In the genomic region with DNA sequence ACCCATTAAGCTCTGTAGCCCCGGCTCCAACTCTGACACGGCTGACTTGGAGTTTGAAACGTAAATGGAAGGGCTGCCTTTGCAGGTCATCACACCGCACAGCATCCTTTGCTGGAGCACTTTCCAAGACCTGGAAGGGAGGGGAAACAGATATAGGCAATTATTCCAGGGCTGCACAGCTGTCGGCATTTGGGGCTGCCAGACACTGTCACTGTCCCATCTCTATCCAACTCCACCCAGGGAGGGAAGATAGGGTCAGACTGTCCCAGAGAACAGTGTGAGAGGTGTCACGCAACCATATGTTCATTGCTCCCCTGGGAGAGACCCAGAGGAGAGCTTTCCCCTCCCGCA, we compare ENCODE assay signal across 9 mouse cellular contexts.
DNase-seq lines count a peak whose midpoint lies in the region; ATAC-seq and TF ChIP-seq lines count a peak whose summit lies in the region.
"Had no signal": no experiment of that assay in that cellular context is flagged by ENCODE, and none has a peak within 500 bp of the region (broad histone marks: within the 10 kb centered on the region; RNA-seq: fewer than 3 reads in every experiment).

No protein-coding gene starts in this region.

- TF ChIP-seq EP300 in lung, postnatal 0 days (IDR thresholded peaks at IDR 0.05) = no peak
- TF ChIP-seq EP300 in stomach, postnatal 0 days (optimal IDR thresholded peaks at IDR 0.05) = no peak

- no peaks in the 10 kb centered on the region for H3K36me3 ChIP-seq in lung, postnatal 0 days (ENCODE audit: insufficient read depth, low read length)
- no peaks in the 10 kb centered on the region for H3K36me3 ChIP-seq in limb, embryonic 13.5 days
- no peaks in the 10 kb centered on the region for H3K36me3 ChIP-seq in stomach, postnatal 0 days (ENCODE audit: control insufficient read depth, insufficient read depth, low read length)
- H3K36me3 ChIP-seq: liver, embryonic 13.5 days had no signal

- H3K27ac ChIP-seq in lung, postnatal 0 days (ENCODE audit: low read length) = no peak overlapping the region
- H3K27ac ChIP-seq in limb, embryonic 13.5 days = no peak overlapping the region
- no peak overlapping the region for H3K27ac ChIP-seq in stomach, postnatal 0 days (replicated peaks)
- H3K27ac ChIP-seq: liver, embryonic 13.5 days had no signal

- DNase-seq in frontal cortex, postnatal 14 days (ENCODE audit: low spot score in 2 of 2) = no peak
- DNase-seq in lung, postnatal 0 days (ENCODE audit: low spot score) = no peak
- no peak for DNase-seq in lung, postnatal 25 days (ENCODE audit: low spot score)
- DNase-seq in stomach, postnatal 0 days (ENCODE audit: low spot score) = no peak
- no peak for DNase-seq in ovary, adult 18-20 months (ENCODE audit: low spot score)
- no peak for DNase-seq in ovary, postnatal 14 days (ENCODE audit: low spot score)
- DNase-seq: liver, embryonic 13.5 days had no signal

- TF ChIP-seq CTCF in lung, postnatal 0 days (IDR thresholded peaks at IDR 0.05) = no peak
- no peak for TF ChIP-seq CTCF in stomach, postnatal 0 days (IDR thresholded peaks at IDR 0.05; ENCODE audit: low read depth)

- H3K4me1 ChIP-seq in lung, postnatal 0 days (ENCODE audit: insufficient read depth, low read depth, low read length) = no peaks in the 10 kb centered on the region
- peaks cover 35% of the 10 kb centered on the region for H3K4me1 ChIP-seq in limb, embryonic 13.5 days
- H3K4me1 ChIP-seq in stomach, postnatal 0 days (replicated peaks; ENCODE audit: control insufficient read depth, insufficient read depth) = no peaks in the 10 kb centered on the region
- H3K4me1 ChIP-seq: liver, embryonic 13.5 days had no signal

- peak overlapping the region; percentile 20; the same call in 1 of the 2 replicates for H3K4me2 ChIP-seq in lung, postnatal 0 days (replicated peaks; ENCODE audit: low read depth, low read length)
- peak overlapping the region; percentile 60 for H3K4me2 ChIP-seq in limb, embryonic 13.5 days (replicated peaks)
- peak overlapping the region; percentile 25 for H3K4me2 ChIP-seq in stomach, postnatal 0 days (replicated peaks; ENCODE audit: low read depth)
- H3K4me2 ChIP-seq: liver, embryonic 13.5 days had no signal

- no peaks in the 10 kb centered on the region for H3K27me3 ChIP-seq in lung, postnatal 0 days (replicated peaks; ENCODE audit: insufficient read depth, low read length)
- H3K27me3 ChIP-seq in limb, embryonic 13.5 days = 0 out of 2 replicates have a peak, but pooled peaks cover 1% of the 10 kb centered on the region
- no peaks in the 10 kb centered on the region for H3K27me3 ChIP-seq in stomach, postnatal 0 days (ENCODE audit: control insufficient read depth, insufficient read depth, low read length)
- H3K27me3 ChIP-seq: liver, embryonic 13.5 days had no signal

- no peak overlapping the region for H3K9ac ChIP-seq in lung, postnatal 0 days (replicated peaks; ENCODE audit: low read depth)
- peak overlapping the region; percentile 31; the same call in 1 of the 2 replicates for H3K9ac ChIP-seq in limb, embryonic 13.5 days
- H3K9ac ChIP-seq in stomach, postnatal 0 days (ENCODE audit: low read length) = no peak overlapping the region
- H3K9ac ChIP-seq: liver, embryonic 13.5 days had no signal

- H3K9me3 ChIP-seq in lung, postnatal 0 days (ENCODE audit: low read length) = no peaks in the 10 kb centered on the region
- no peaks in the 10 kb centered on the region for H3K9me3 ChIP-seq in limb, embryonic 13.5 days
- H3K9me3 ChIP-seq in stomach, postnatal 0 days (ENCODE audit: control insufficient read depth, low read length) = no peaks in the 10 kb centered on the region
- H3K9me3 ChIP-seq: liver, embryonic 13.5 days had no signal

- H3K4me3 ChIP-seq in lung, postnatal 0 days (ENCODE audit: low read depth, low read length) = no peak overlapping the region
- peak overlapping the region; percentile 33 for H3K4me3 ChIP-seq in limb, embryonic 13.5 days
- no peak overlapping the region for H3K4me3 ChIP-seq in stomach, postnatal 0 days (ENCODE audit: low read depth, low read length)
- H3K4me3 ChIP-seq: liver, embryonic 13.5 days had no signal

- peak; percentile 70 for ATAC-seq in frontal cortex, adult (ENCODE audit: low TSS enrichment)
- ATAC-seq in lung, postnatal 0 days = no peak
- peak; percentile 26; the same call in 1 of the 2 replicates for ATAC-seq in limb, embryonic 13.5 days (ENCODE audit: low FRiP score, low read depth)
- peak; percentile 29; the same call in 1 of the 2 replicates for ATAC-seq in stomach, postnatal 0 days (ENCODE audit: low FRiP score, low TSS enrichment)

- 30% methylated on average over 7 of the region's 7 CpGs for WGBS in lung, postnatal 0 days
- WGBS in limb, embryonic 13.5 days = 19% methylated on average over 7 of the region's 7 CpGs
- 38% methylated on average over 7 of the region's 7 CpGs for WGBS in stomach, postnatal 0 days
